Comparison of ENCODE assay signal across 8 mouse cellular contexts in the genomic region with DNA sequence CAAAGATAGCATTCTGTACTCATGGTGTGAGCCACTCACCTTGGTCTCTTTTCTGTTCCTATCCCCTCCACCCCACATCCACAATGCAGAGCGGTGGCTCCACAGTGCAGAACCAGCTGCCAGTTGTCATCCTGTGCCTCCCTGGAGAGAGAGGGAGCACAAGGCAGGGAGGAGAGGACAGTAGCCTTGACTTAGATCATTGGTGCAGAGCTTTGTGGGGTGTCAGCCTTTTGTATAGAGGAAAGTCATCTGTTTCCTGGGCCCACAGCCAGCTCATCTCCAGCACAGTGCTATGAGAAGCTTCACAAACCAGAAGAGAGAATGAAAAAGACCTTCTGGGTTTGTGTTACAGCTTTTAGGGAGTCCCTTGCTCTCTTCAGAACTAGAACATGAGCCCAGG.
DNase-seq lines count a peak whose midpoint lies in the region; ATAC-seq lines count a peak whose summit lies in the region.
"Had no signal": no experiment of that assay in that cellular context is flagged by ENCODE, and none has a peak within 500 bp of the region (broad histone marks: within the 10 kb centered on the region; RNA-seq: fewer than 3 reads in every experiment).

No protein-coding gene starts in this region.

- H3K9ac ChIP-seq in stomach, embryonic 15.5 days: no peak overlapping the region
- no peak overlapping the region for H3K9ac ChIP-seq in neural tube, embryonic 15.5 days (replicated peaks)
- H3K9ac ChIP-seq: neural tube, embryonic 13.5 days had no signal

- WGBS in stomach, embryonic 15.5 days: 40% methylated on average over 1 of the region's 1 CpGs
- WGBS in neural tube, embryonic 15.5 days: 80% methylated on average over 1 of the region's 1 CpGs

- no peak overlapping the region for H3K4me2 ChIP-seq in stomach, embryonic 15.5 days
- no peak overlapping the region for H3K4me2 ChIP-seq in neural tube, embryonic 15.5 days
- H3K4me2 ChIP-seq: neural tube, embryonic 13.5 days had no signal

- no peaks in the 10 kb centered on the region for H3K9me3 ChIP-seq in stomach, embryonic 15.5 days
- no peaks in the 10 kb centered on the region for H3K9me3 ChIP-seq in neural tube, embryonic 15.5 days (replicated peaks)
- H3K9me3 ChIP-seq: neural tube, embryonic 13.5 days had no signal

- no peaks in the 10 kb centered on the region for H3K27me3 ChIP-seq in stomach, embryonic 15.5 days (replicated peaks)
- H3K27me3 ChIP-seq in neural tube, embryonic 15.5 days (replicated peaks): no peaks in the 10 kb centered on the region
- H3K27me3 ChIP-seq: neural tube, embryonic 13.5 days had no signal

- H3K27ac ChIP-seq in stomach, embryonic 15.5 days: peak overlapping the region; percentile 33; the same call in 1 of the 2 replicates
- H3K27ac ChIP-seq in neural tube, embryonic 15.5 days (replicated peaks): no peak overlapping the region
- H3K27ac ChIP-seq: neural tube, embryonic 13.5 days had no signal

- intact Hi-C loops in left cerebral cortex, postnatal 10 days (cut with DNase I): no loop called here

- DNase-seq in left cerebral cortex, adult 18-20 months (ENCODE audit: low spot score in 2 of 2): peak; percentile 59 to 73
- DNase-seq in left cerebral cortex, postnatal 10 days (ENCODE audit: extremely low spot score in 1 of 2, low spot score in 2 of 2): no peak
- peak; percentile 47 to 73 for DNase-seq in frontal cortex, postnatal 36 days (ENCODE audit: low spot score in 2 of 2)
- DNase-seq in layer of hippocampus, postnatal 36 days: peak; percentile 56 to 62
- DNase-seq in adrenal gland, postnatal 14 days: no peak

- H3K36me3 ChIP-seq in stomach, embryonic 15.5 days: no peaks in the 10 kb centered on the region
- no peaks in the 10 kb centered on the region for H3K36me3 ChIP-seq in neural tube, embryonic 15.5 days
- H3K36me3 ChIP-seq: neural tube, embryonic 13.5 days had no signal

- peaks cover 22% of the 10 kb centered on the region for H3K4me1 ChIP-seq in stomach, embryonic 15.5 days
- H3K4me1 ChIP-seq in neural tube, embryonic 15.5 days: peaks cover 41% of the 10 kb centered on the region

- no peak overlapping the region for H3K4me3 ChIP-seq in stomach, embryonic 15.5 days (replicated peaks)
- H3K4me3 ChIP-seq in neural tube, embryonic 15.5 days (replicated peaks): no peak overlapping the region
- H3K4me3 ChIP-seq: neural tube, embryonic 13.5 days had no signal

- ATAC-seq in stomach, embryonic 15.5 days (ENCODE audit: insufficient read depth, low FRiP score, low read depth): peak; percentile 42; the same call in 1 of the 2 replicates
- no peak for ATAC-seq in neural tube, embryonic 15.5 days (ENCODE audit: low FRiP score)

Comparison
In these comparisons a context has a peak if more than half of its experiments do, and no peak if none do; other contexts are left out.
1. DNase-seq: peak in left cerebral cortex, adult 18-20 months (2 of 2), frontal cortex, postnatal 36 days (2 of 2) and layer of hippocampus, postnatal 36 days (2 of 2); none in left cerebral cortex, postnatal 10 days (0 of 2) and adrenal gland, postnatal 14 days (single experiment).